Mouse (Mus musculus) heart, embryonic 14.5 days (tissue): ENCODE data around the gene Btaf1. TPM values are rescaled to one million over a fixed set of nuclear protein-coding genes. Genes with fewer than 3 reads are reported as not detected.

Source experiments
- ATAC-seq: fragments of 200-750 bp; cut with Nextera tagmentation; 2 replicates; pipeline ENCODE4 v1.8.0; 2017; ENCODE audit warnings: low read depth, moderate TSS enrichment; ENCODE audit not compliant: insufficient number of reproducible peaks, insufficient read depth, low FRiP score
- H3K27ac ChIP-seq, 2 experiments: fragments of 200-500 bp in 1 of 2; fragments of 300-500 bp in 1 of 2; sonication (generic) in 1 of 2; replicated peaks in 1 of 2; 2 replicates each; pipeline ENCODE4 v1.5.1; 2012 to 2014; ENCODE audit warnings: low read depth in 2 of 2, low read length in 2 of 2, control low read depth in 1 of 2, mild to moderate bottlenecking in 1 of 2, mixed read lengths in 1 of 2; ENCODE audit not compliant: control insufficient read depth in 1 of 2, insufficient read depth in 1 of 2
- H3K27me3 ChIP-seq: fragments of 300-500 bp; sonication (generic); 2 replicates; pipeline ENCODE4 v1.6.1; 2014; ENCODE audit warnings: mild to moderate bottlenecking, low read length, control low read depth; ENCODE audit not compliant: control insufficient read depth, insufficient read depth
- H3K36me3 ChIP-seq: fragments of 300-500 bp; sonication (generic); 2 replicates; pipeline ENCODE4 v1.6.1; 2014; ENCODE audit warnings: mild to moderate bottlenecking, control low read depth, low read length, mixed read lengths; ENCODE audit not compliant: control insufficient read depth, insufficient read depth
- H3K4me1 ChIP-seq, 2 experiments: fragments of 200-500 bp in 1 of 2; fragments of 300-500 bp in 1 of 2; sonication (generic) in 1 of 2; 2 replicates each; pipeline ENCODE4 v1.6.1; 2012 to 2014; ENCODE audit warnings: low read length in 2 of 2, control low read depth in 1 of 2, mixed read lengths in 1 of 2; ENCODE audit not compliant: control insufficient read depth in 2 of 2, insufficient read depth in 2 of 2
- H3K4me2 ChIP-seq: fragments of 300-500 bp; sonication (generic); 2 replicates; pipeline ENCODE4 v1.6.1; 2014; ENCODE audit warnings: mild to moderate bottlenecking, low read length
- H3K4me3 ChIP-seq, 2 experiments: fragments of 200-500 bp in 1 of 2; fragments of 300-500 bp in 1 of 2; sonication (generic) in 1 of 2; 2 replicates each; pipeline ENCODE4 v1.5.1; 2012 to 2014; ENCODE audit warnings: low read length in 2 of 2, mild to moderate bottlenecking in 2 of 2, control low read depth in 1 of 2, low read depth in 1 of 2, moderate library complexity in 1 of 2; ENCODE audit not compliant: control insufficient read depth in 1 of 2, insufficient read depth in 1 of 2
- H3K9ac ChIP-seq: fragments of 300-500 bp; sonication (generic); 2 replicates; pipeline ENCODE4 v1.6.1; 2014; ENCODE audit warnings: mild to moderate bottlenecking, low read length
- H3K9me3 ChIP-seq: fragments of 300-500 bp; sonication (generic); 2 replicates; pipeline ENCODE4 v1.6.1; 2016; ENCODE audit warnings: low read length, control low read depth; ENCODE audit not compliant: control insufficient read depth
- WGBS: fragments of 180-500 bp; shearing (Covaris S2); extraction: QIAGEN DNeasy Blood & Tissue Kit; methylation state at CpG from one replicate; pipeline ENCODE4 v1.1.7; 2014; 5-methylcytosine and 5-hydroxymethylcytosine counted together
- polyA plus RNA-seq: library from polyadenylated mRNA; unstranded; fragments of >200 nt; fragmentation: Nextera tagmentation; extraction: Ambion mirVana; gene quantifications from 2 replicates; pipeline ENCODE4 v1.2.1, GENCODE M21; 2014

Btaf1 gene
- polyA plus RNA-seq, 1 experiment from 2014 or later, result 11.0 TPM

GRCm38 (mm10) chr19:36913064-36913463 lies 12.8 kb upstream of the Btaf1 start:
- no peak overlapping the region for H3K4me3 ChIP-seq
- H3K27ac ChIP-seq, result no peak overlapping the region
- no peaks in the 10 kb centered on the region for H3K27me3 ChIP-seq
- WGBS, result 75% methylated on average over 7 of the region's 7 CpGs
- no peaks in the 10 kb centered on the region for H3K9me3 ChIP-seq
- H3K36me3 ChIP-seq, result no peaks in the 10 kb centered on the region
- no peak overlapping the region for H3K9ac ChIP-seq
- H3K4me1 ChIP-seq, result peaks cover 4% of the 10 kb centered on the region in 2 experiments; a peak in 3 of 4 replicates
- H3K4me2 ChIP-seq, result no peak overlapping the region
- ATAC-seq, result no peak

- H3K9me3 ChIP-seq, result no peaks in the 10 kb centered on the region
- H3K4me2 ChIP-seq, result no peak overlapping the region
- H3K9ac ChIP-seq, result no peak overlapping the region
- ATAC-seq, result no peak
- no peaks in the 10 kb centered on the region for H3K36me3 ChIP-seq
- H3K4me3 ChIP-seq, result no peak overlapping the region
- WGBS, result 80% methylated on average over 4 of the region's 4 CpGs
- no peaks in the 10 kb centered on the region for H3K27me3 ChIP-seq
- peaks cover 0 to 10% of the 10 kb centered on the region in 2 experiments; a peak in 1 of 4 replicates for H3K4me1 ChIP-seq
- no peak overlapping the region for H3K27ac ChIP-seq
Observed at GRCm38 (mm10) chr19:36916206-36916605, 9.7 kb upstream of the Btaf1 start.

GRCm38 (mm10) chr19:36916876-36917389 lies 8.9 kb upstream of the Btaf1 start:
- Histone ChIP-seq H3K4me3 (no peak overlapping the region), H3K4me2 (no peak overlapping the region)
- WGBS, result 88% methylated on average over 1 of the region's 1 CpGs

GRCm38 (mm10) chr19:36918441-36919301 lies 7.2 kb upstream of the Btaf1 start:
- Histone ChIP-seq H3K9me3 (no peaks in the 10 kb centered on the region), H3K27ac (peak overlapping the region; percentile 85 to 91), H3K36me3 (no peaks in the 10 kb centered on the region), H3K4me2 (peak overlapping the region; percentile 82), H3K9ac (peak overlapping the region; percentile 93), H3K4me1 (peaks cover 0 to 10% of the 10 kb centered on the region in 2 experiments; a peak in 1 of 4 replicates), H3K4me3 (peak overlapping the region; percentile 94), H3K27me3 (no peaks in the 10 kb centered on the region)
- WGBS, result under 1% methylated on average over 85 of the region's 85 CpGs
- peak; percentile 77 for ATAC-seq

More at GRCm38 (mm10) chr19:36916876-36917389, 8.9 kb upstream of the Btaf1 start:
- Histone ChIP-seq H3K27me3 (no peaks in the 10 kb centered on the region), H3K36me3 (no peaks in the 10 kb centered on the region), H3K27ac (no peak overlapping the region), H3K9me3 (no peaks in the 10 kb centered on the region), H3K9ac (no peak overlapping the region), H3K4me1 (peaks cover 0 to 10% of the 10 kb centered on the region in 2 experiments; a peak in 1 of 4 replicates)
- no peak for ATAC-seq

- Histone ChIP-seq H3K9me3 (no peaks in the 10 kb centered on the region), H3K9ac (peak within 1 kb of the TSS; percentile 93), H3K4me2 (peak within 1 kb of the TSS; percentile 82), H3K4me1 (peaks cover 0 to 10% of the 10 kb centered on the region in 2 experiments; a peak in 1 of 4 replicates), H3K36me3 (no peaks in the 10 kb centered on the region), H3K27me3 (no peaks in the 10 kb centered on the region), H3K27ac (peak within 1 kb of the TSS; percentile 85 to 91), H3K4me3 (peak within 1 kb of the TSS; percentile 94)
- 7% methylated on average over 12 of the region's 12 CpGs for WGBS
- ATAC-seq, result no peak
Observed at GRCm38 (mm10) chr19:36919466-36919865, 6.4 kb upstream of the Btaf1 start, which contains the start of gene Fgfbp3. TSS of gene Fgfbp3 (minus strand) at chr19:36919615.

- no peak for ATAC-seq
- WGBS, result 33% methylated on average over 2 of the region's 2 CpGs
- Histone ChIP-seq H3K4me1 (peaks cover 0 to 18% of the 10 kb centered on the region in 2 experiments; a peak in 2 of 4 replicates), H3K36me3 (no peaks in the 10 kb centered on the region), H3K4me2 (no peak overlapping the region), H3K9me3 (no peaks in the 10 kb centered on the region), H3K4me3 (no peak overlapping the region), H3K27ac (no peak overlapping the region), H3K9ac (no peak overlapping the region), H3K27me3 (no peaks in the 10 kb centered on the region)
Observed at GRCm38 (mm10) chr19:36922015-36922414, 3.9 kb upstream of the Btaf1 start.

GRCm38 (mm10) chr19:36922936-36923335 lies 2.9 kb upstream of the Btaf1 start:
- no peak for ATAC-seq
- H3K27ac ChIP-seq, result no peak overlapping the region
- no peaks in the 10 kb centered on the region for H3K27me3 ChIP-seq
- WGBS, result 43% methylated on average over 3 of the region's 3 CpGs
- no peak overlapping the region for H3K9ac ChIP-seq
- H3K36me3 ChIP-seq, result no peaks in the 10 kb centered on the region
- no peak overlapping the region for H3K4me3 ChIP-seq
- peaks cover 0 to 22% of the 10 kb centered on the region in 2 experiments; a peak in 2 of 4 replicates for H3K4me1 ChIP-seq
- H3K9me3 ChIP-seq, result no peaks in the 10 kb centered on the region
- H3K4me2 ChIP-seq, result no peak overlapping the region
